Mouse (Mus musculus) E14TG2a.4 (cell line): ENCODE data around the gene Slc43a1.

Experiments
- CTCF ChIP-seq: conservative IDR thresholded peaks from 2 replicates; pipeline ENCODE4 v1.5.1; 2014; ENCODE audit warnings: low read length
- NANOG ChIP-seq: IDR thresholded peaks from 2 replicates; pipeline ENCODE4 v1.6.1; 2014; ENCODE audit warnings: borderline replicate concordance, low read length, mixed read lengths
- POU5F1 ChIP-seq: IDR thresholded peaks from 2 replicates; pipeline ENCODE4 v1.6.1; 2014; ENCODE audit warnings: low read length, borderline replicate concordance

DNA sequence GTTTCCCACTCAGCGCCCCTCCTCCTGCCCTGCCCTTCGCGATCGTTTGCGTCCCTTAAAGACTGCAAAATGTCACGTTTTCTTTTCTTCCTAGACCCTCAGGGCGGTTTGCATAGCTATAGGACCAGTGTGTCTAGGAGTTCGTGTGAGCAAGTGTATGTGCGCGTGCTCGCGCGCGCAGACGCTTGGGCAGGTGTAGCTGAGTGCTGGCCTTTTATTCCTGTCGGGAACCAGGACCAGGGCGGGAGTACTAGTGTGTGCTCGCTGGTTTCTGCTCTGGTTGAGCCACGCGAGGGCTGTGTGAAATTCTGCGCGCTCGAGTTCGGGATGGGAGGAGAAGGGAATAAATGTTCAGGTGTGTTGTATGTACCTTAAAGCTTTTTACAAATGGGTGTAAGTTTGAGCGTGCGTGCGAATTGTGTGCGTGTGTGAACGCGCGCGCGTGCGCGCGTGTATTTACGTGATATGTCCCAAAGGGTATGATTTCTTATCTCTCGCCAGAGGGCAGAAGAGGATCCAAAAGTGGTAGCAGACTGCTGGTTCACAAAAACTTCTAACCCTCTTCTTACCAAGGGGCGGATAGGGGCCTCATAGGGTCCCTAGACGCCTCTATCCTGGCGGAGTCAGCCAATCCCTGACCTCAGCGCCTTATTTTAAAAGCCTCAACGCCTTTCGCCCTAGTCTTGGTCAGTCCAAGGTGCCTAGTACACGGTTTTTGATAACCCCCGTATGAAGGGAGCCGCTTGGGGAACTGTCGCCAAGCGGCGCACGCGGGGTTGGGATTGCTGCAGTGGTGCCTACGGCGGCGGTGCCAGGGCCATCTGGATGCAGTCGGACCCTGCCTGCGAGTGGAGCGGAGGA lies 49.0 kb downstream of the Slc43a1 start:
- TF ChIP-seq CTCF = no peak
- TF ChIP-seq POU5F1 = no peak
- no peak for TF ChIP-seq NANOG
